Mouse (Mus musculus): ENCODE measurements at regions not wholly inside any gene's neighbourhood (a gene's known extent, or its start where the extent isn't known, plus 50 kb on each side); places are given as distances from the start of the nearest gene placed in this dataset.

DNA sequence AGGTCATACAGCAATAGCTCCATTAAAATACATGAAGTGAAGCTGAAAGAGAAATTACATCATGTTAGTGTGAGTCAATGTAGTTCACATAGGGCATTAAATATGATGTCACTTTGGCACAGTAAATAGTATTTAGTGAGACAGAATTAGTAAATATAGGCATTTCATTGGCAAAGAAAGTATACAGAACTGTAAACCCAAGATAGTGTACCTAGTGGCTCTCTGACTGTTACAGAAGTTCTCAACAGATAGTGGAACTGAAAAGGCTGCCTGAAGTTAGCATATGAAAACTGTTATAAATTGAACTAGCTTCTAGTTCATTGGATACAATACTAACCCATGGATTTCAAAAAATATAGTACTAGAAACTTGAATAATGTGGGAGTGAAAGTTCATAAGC is 1642.1 kb upstream of the Cdh6 start:
- DNase-seq (ENCODE audit: extremely low read depth): no peak
- H3K79me2 ChIP-seq (replicated peaks; ENCODE audit: control insufficient read depth, extremely low read depth, insufficient read depth, poor library complexity, severe bottlenecking): no peaks in the 10 kb centered on the region
- no peak overlapping the region for H3K27ac ChIP-seq (ENCODE audit: insufficient read depth, low read depth)
- no peaks in the 10 kb centered on the region for H3K4me1 ChIP-seq (ENCODE audit: control insufficient read depth in 1 of 2, insufficient read depth in 2 of 2)
- TF ChIP-seq SIN3A (IDR thresholded peaks at IDR 0.05; ENCODE audit: low read length) (no peak), MAFK (IDR thresholded peaks at IDR 0.05; ENCODE audit: insufficient replicate concordance, low read length) (no peak), E2F4 (IDR thresholded peaks at IDR 0.05; ENCODE audit: insufficient replicate concordance, low read depth, low read length) (no peak), GABPA (IDR thresholded peaks at IDR 0.05; ENCODE audit: insufficient replicate concordance, low read depth, low read length) (no peak), NELFE (IDR thresholded peaks at IDR 0.05; ENCODE audit: low read depth, low read length) (no peak)
- H3K27me3 ChIP-seq (replicated peaks): no peaks in the 10 kb centered on the region
- in situ Hi-C loops (cut with MboI; ENCODE audit: low pct_ligation_motif_present, low pct_unique_long_range_greater_than_20kb, low sequenced_read_pairs): no loop called here
- dilution Hi-C loops (cut with MboI; ENCODE audit: extremely low pct_ligation_motif_present, extremely low pct_unique_long_range_greater_than_20kb, low sequenced_read_pairs): no loop called here
- H3K9me3 ChIP-seq (replicated peaks; ENCODE audit: low read length): peaks cover 23% of the 10 kb centered on the region
- no peak overlapping the region for H3K9ac ChIP-seq (ENCODE audit: insufficient read depth, low read depth)
- no peak overlapping the region for H3K4me3 ChIP-seq (replicated peaks in 1 of 3; ENCODE audit: low read depth in 2 of 3, low read length in 2 of 3, poor library complexity in 1 of 3)
- no peaks in the 10 kb centered on the region for H3K36me3 ChIP-seq (replicated peaks in 1 of 2; ENCODE audit: control insufficient read depth in 1 of 2, insufficient read depth in 1 of 2, low read length in 1 of 2)
- H3K4me2 ChIP-seq (ENCODE audit: insufficient read depth, low read depth, poor library complexity, severe bottlenecking): no peak overlapping the region

GRCm38 (mm10) chr15:14806849-14807248 is 1633.4 kb upstream of the Cdh6 start:
- Histone ChIP-seq H3K27ac (ENCODE audit: insufficient read depth, low read depth) (no peak overlapping the region), H3K4me3 (replicated peaks in 1 of 3; ENCODE audit: low read depth in 2 of 3, low read length in 2 of 3, poor library complexity in 1 of 3) (no peak overlapping the region), H3K9me3 (replicated peaks; ENCODE audit: low read length) (peaks cover 21% of the 10 kb centered on the region), H3K4me2 (ENCODE audit: insufficient read depth, low read depth, poor library complexity, severe bottlenecking) (no peak overlapping the region), H3K4me1 (ENCODE audit: control insufficient read depth in 1 of 2, insufficient read depth in 2 of 2) (no peaks in the 10 kb centered on the region), H3K27me3 (replicated peaks) (no peaks in the 10 kb centered on the region), H3K36me3 (replicated peaks in 1 of 2; ENCODE audit: control insufficient read depth in 1 of 2, insufficient read depth in 1 of 2, low read length in 1 of 2) (no peaks in the 10 kb centered on the region), H3K9ac (ENCODE audit: insufficient read depth, low read depth) (no peak overlapping the region), H3K79me2 (replicated peaks; ENCODE audit: control insufficient read depth, extremely low read depth, insufficient read depth, poor library complexity, severe bottlenecking) (no peaks in the 10 kb centered on the region)
- dilution Hi-C loops (cut with MboI; ENCODE audit: extremely low pct_ligation_motif_present, extremely low pct_unique_long_range_greater_than_20kb, low sequenced_read_pairs) (no loop called here), in situ Hi-C loops (cut with MboI; ENCODE audit: low pct_ligation_motif_present, low pct_unique_long_range_greater_than_20kb, low sequenced_read_pairs) (no loop called here)
- no peak for DNase-seq (ENCODE audit: extremely low read depth)
- TF ChIP-seq ZC3H11A (IDR thresholded peaks at IDR 0.05; ENCODE audit: low read depth, low read length) (no peak), MAX (IDR thresholded peaks at IDR 0.05; ENCODE audit: low read length) (no peak), MAZ (IDR thresholded peaks at IDR 0.05; ENCODE audit: low read depth, low read length) (no peak), JUND (conservative IDR thresholded peaks at IDR 0.05; ENCODE audit: low read depth, low read length) (no peak), JUN (IDR thresholded peaks at IDR 0.05; ENCODE audit: insufficient read depth, low read depth, low read length) (no peak), UBTF (IDR thresholded peaks at IDR 0.05; ENCODE audit: low read depth, low read length) (no peak)

GRCm38 (mm10) chr15:14795221-14795620 is 1621.7 kb upstream of the Cdh6 start:
- no peaks in the 10 kb centered on the region for H3K4me1 ChIP-seq (ENCODE audit: control insufficient read depth in 1 of 2, insufficient read depth in 2 of 2)
- H3K27ac ChIP-seq (ENCODE audit: insufficient read depth, low read depth): no peak overlapping the region
- H3K9ac ChIP-seq (ENCODE audit: insufficient read depth, low read depth): no peak overlapping the region

More at GRCm38 (mm10) chr15:14795221-14795620, 1621.7 kb upstream of the Cdh6 start:
- H3K4me3 ChIP-seq (replicated peaks in 1 of 3; ENCODE audit: low read depth in 2 of 3, low read length in 2 of 3, poor library complexity in 1 of 3): no peak overlapping the region
- H3K36me3 ChIP-seq (replicated peaks in 1 of 2; ENCODE audit: control insufficient read depth in 1 of 2, insufficient read depth in 1 of 2, low read length in 1 of 2): no peaks in the 10 kb centered on the region
- H3K4me2 ChIP-seq (ENCODE audit: insufficient read depth, low read depth, poor library complexity, severe bottlenecking): no peak overlapping the region
- no peaks in the 10 kb centered on the region for H3K79me2 ChIP-seq (replicated peaks; ENCODE audit: control insufficient read depth, extremely low read depth, insufficient read depth, poor library complexity, severe bottlenecking)
- H3K27me3 ChIP-seq (replicated peaks): no peaks in the 10 kb centered on the region
- in situ Hi-C loops (cut with MboI; ENCODE audit: low pct_ligation_motif_present, low pct_unique_long_range_greater_than_20kb, low sequenced_read_pairs): no loop called here
- DNase-seq (ENCODE audit: extremely low read depth): no peak
- peaks cover 22% of the 10 kb centered on the region for H3K9me3 ChIP-seq (replicated peaks; ENCODE audit: low read length)
- dilution Hi-C loops (cut with MboI; ENCODE audit: extremely low pct_ligation_motif_present, extremely low pct_unique_long_range_greater_than_20kb, low sequenced_read_pairs): no loop called here
- TF ChIP-seq CTCF (conservative IDR thresholded peaks at IDR 0.05 in 1 of 2, IDR thresholded peaks at IDR 0.05 in 1 of 2; ENCODE audit: low read depth in 2 of 2, low read length in 2 of 2) (no peak), SMC3 (IDR thresholded peaks at IDR 0.05; ENCODE audit: low read depth, low read length) (no peak), MAZ (IDR thresholded peaks at IDR 0.05; ENCODE audit: low read depth, low read length) (no peak), SIN3A (IDR thresholded peaks at IDR 0.05; ENCODE audit: low read length) (no peak), USF1 (IDR thresholded peaks at IDR 0.05; ENCODE audit: low read depth, low read length) (no peak), TBP (conservative IDR thresholded peaks at IDR 0.05; ENCODE audit: low read depth, low read length) (no peak)
